Mouse (Mus musculus): Measurements from ENCODE around the gene Wfikkn1. TPM values are rescaled to one million over a fixed set of nuclear protein-coding genes. Genes with fewer than 3 reads are reported as not detected.

Gene Wfikkn1
- total RNA-seq, 2 experiments from 2014 or later: 1.4 to 1.5 TPM

DNA sequence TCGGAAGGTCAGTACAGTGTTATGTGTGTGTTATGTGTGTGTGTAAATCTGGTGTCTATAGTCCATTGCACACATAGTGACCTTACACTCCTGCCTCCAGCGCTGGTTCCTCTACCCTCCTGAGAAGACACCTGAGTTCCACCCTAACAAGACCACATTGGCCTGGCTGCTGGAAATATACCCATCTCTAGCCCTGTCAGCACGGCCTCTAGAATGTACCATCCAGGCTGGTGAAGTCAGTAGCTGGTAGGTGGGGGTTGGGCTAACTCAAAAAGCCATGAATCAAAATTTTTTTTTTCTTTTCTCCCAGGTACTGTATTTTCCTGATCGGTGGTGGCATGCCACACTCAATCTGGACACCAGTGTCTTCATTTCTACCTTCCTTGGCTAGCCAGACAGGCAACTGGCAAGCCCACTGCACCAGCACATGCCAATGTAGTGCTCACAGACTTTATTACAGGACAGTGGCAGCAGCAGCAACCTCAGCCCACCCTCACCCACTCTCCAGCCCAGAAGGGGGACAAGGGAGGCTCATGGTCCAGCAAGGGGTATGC, 50.4 kb downstream of the Wfikkn1 start:
- DNase-seq (ENCODE audit: low spot score in 2 of 2): no peak
- intact Hi-C loops (cut with DNase I): no loop called here

DNA sequence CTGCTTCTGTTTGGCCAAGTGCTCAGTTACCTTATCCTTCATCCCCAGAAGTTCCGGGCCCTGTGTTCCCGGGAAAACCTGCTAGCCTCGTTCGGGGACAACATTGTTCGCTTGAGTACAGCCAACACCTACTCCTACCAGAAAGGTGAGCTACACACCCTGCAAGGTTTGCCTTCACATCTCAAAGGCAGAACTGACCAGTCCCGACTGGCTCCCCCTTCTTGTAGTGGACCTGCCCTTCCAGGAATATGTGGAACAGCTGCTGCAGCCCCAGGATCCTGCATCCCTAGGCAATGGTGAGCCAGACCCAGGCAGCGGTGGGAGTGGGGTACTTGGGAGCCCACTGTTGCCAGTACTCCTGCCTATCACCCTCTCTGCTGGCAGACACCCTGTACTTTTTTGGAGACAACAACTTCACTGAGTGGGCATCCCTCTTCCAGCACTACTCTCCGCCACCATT, 51.1 kb downstream of the Wfikkn1 start:
- intact Hi-C loops (cut with DNase I): no loop called here
- no peak for DNase-seq (ENCODE audit: low spot score in 2 of 2)

DNA sequence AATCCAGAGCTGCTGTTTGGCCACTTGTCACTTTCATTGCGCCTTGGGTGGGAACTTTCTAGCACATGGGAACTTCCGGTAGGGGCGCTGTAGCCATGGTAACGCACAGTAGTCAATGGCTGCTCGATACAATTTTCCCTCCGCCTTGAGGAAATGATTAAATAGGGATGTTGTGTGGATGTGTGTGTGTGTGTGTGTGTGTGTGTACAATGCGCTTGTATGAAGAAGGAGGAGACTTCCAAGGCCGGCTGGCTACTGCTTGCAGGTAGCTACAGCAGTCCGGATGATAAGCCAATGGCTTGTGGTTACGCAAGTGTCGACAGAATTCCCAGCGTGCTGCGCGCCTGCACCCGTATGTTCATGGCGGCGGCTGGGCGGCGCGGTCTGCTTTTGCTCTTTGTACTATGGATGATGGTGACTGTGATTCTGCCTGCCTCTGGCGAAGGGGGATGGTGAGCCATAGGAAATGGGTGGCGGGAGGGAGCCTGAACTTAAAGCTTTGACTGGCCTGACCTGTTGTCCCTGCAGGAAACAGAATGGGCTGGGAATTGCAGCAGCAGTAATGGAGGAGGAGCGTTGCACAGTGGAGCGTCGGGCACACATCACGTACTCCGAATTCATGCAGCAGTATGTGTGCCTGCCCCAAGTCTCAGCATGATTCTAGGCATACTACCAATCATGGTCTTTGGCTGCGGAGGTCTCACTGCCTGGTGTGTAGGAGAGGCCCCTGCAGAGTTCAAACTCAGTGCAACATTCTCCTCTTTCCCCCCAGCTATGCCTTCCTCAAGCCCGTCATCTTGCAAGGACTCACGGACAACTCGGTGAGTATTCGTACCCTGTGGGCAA, 51.7 kb downstream of the Wfikkn1 start, which contains the start of gene Jmjd8:
Gene Jmjd8 (plus strand): TSS at position 156 of the 846 bp plus-strand sequence.
- peak; percentile 87 for DNase-seq (ENCODE audit: low spot score in 2 of 2)
- intact Hi-C loops (cut with DNase I): no loop called here

DNA sequence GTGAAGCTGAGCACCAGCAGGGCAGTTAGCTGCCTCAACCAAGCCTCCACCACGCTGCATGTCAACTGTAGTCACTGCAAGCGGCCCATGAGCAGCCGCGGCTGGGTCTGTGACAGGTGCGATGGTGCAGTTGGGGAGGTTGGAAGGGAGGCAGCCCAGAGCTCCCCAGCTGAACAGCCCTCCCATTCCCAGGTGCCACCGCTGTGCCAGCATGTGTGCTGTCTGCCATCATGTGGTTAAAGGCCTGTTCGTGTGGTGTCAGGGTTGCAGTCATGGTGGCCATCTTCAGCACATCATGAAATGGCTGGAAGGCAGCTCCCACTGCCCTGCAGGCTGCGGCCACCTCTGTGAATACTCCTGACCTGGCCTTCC, 52.4 kb downstream of the Wfikkn1 start:
- intact Hi-C loops (cut with DNase I): no loop called here
- DNase-seq (ENCODE audit: low spot score in 2 of 2): no peak

Small RNA genes within 50 kb of the gene (microRNA-seq; reads per million reads assigned to microRNA genes)
- gene Mir3082: 4.3 reads per million, percentile 12 among the genes with 10 or more reads in this experiment

Other genes with a start within 250 kb of the Wfikkn1 start
- 100 to 1,000 TPM; 154 to 195 TPM for gene Gng13, start 163.7 kb downstream of the Wfikkn1 start, total RNA-seq (2021)
- gene Chtf18, start 153.4 kb downstream of the Wfikkn1 start, total RNA-seq (2021): 1 to 10 TPM; 2.9 to 3.7 TPM
- 10 to 100 TPM; 49.5 to 58.9 TPM for gene Rpusd1, start 153.2 kb downstream of the Wfikkn1 start, total RNA-seq (2021)
- under 1 TPM; 0.35 to 0.39 TPM for gene Mslnl, start 144.8 kb downstream of the Wfikkn1 start, total RNA-seq (2021)
- gene Msln, start 126.5 kb downstream of the Wfikkn1 start, total RNA-seq (2021): 1 to 10 TPM; 1.5 to 4.7 TPM
- 10 to 100 TPM; 29.5 to 42.9 TPM for gene Narfl, start 107.1 kb downstream of the Wfikkn1 start, total RNA-seq (2021)
- gene Haghl, start 95.2 kb downstream of the Wfikkn1 start, total RNA-seq (2021): 100 to 1,000 TPM; 114 to 117 TPM
- not detected for gene Ccdc78, start 94.3 kb downstream of the Wfikkn1 start, total RNA-seq (2021)
- gene Fam173a, start 88.0 kb downstream of the Wfikkn1 start, total RNA-seq (2021): 10 to 100 TPM; 81.2 to 81.7 TPM
- under 1 TPM in 1 of 2 experiments, not detected in 1; 0.52 TPM for gene AC134908.4, start 85.2 kb downstream of the Wfikkn1 start, total RNA-seq (2021)
- gene Metrn, start 83.7 kb downstream of the Wfikkn1 start, total RNA-seq (2021): 10 to 100 TPM; 80.7 to 96.2 TPM
- 100 to 1,000 TPM; 668 to 710 TPM for gene Fbxl16, start 71.8 kb downstream of the Wfikkn1 start, total RNA-seq (2021)
- gene Wdr24, start 57.2 kb downstream of the Wfikkn1 start, total RNA-seq (2021): 10 to 100 TPM; 23.9 to 26.5 TPM
- gene Jmjd8, start 52.0 kb downstream of the Wfikkn1 start, total RNA-seq (2021): 10 to 100 TPM; 54.1 to 58.7 TPM
- 100 to 1,000 TPM; 171 to 188 TPM for gene Stub1, start 47.5 kb downstream of the Wfikkn1 start, total RNA-seq (2021)
- gene Rhbdl1, start 43.6 kb downstream of the Wfikkn1 start, total RNA-seq (2021): 10 to 100 TPM; 47.5 to 54.0 TPM
- 10 to 100 TPM; 22.0 to 24.9 TPM for gene Gm20683, start 39.1 kb downstream of the Wfikkn1 start, total RNA-seq (2021)
- 10 to 100 TPM; 73.7 to 86.7 TPM for gene Rhot2, start 36.0 kb downstream of the Wfikkn1 start, total RNA-seq (2021)
- 10 to 100 TPM; 21.2 to 36.6 TPM for gene Wdr90, start 19.4 kb downstream of the Wfikkn1 start, total RNA-seq (2021)
- 10 to 100 TPM; 23.5 to 29.8 TPM for gene Mcrip2, start 12.1 kb downstream of the Wfikkn1 start, total RNA-seq (2021)
- gene Mettl26, start 5.8 kb downstream of the Wfikkn1 start, total RNA-seq (2021): 10 to 100 TPM; 33.3 to 36.4 TPM
- gene Rab40c, start 38.9 kb upstream of the Wfikkn1 start, total RNA-seq (2021): 10 to 100 TPM; 46.1 to 58.0 TPM
- gene Pigq, start 64.1 kb upstream of the Wfikkn1 start, total RNA-seq (2021): 100 to 1,000 TPM; 106 to 120 TPM
- under 1 TPM in 1 of 2 experiments, not detected in 1; 0.30 TPM for gene Nhlrc4, start 64.1 kb upstream of the Wfikkn1 start, total RNA-seq (2021)
- under 1 TPM; 0.41 to 0.59 TPM for gene A930017K11Rik, start 71.7 kb upstream of the Wfikkn1 start, total RNA-seq (2021)
- 10 to 100 TPM; 40.8 to 58.4 TPM for gene Capn15, start 104.9 kb upstream of the Wfikkn1 start, total RNA-seq (2021)
- gene Rab11fip3, start 188.7 kb upstream of the Wfikkn1 start, total RNA-seq (2021): 100 to 1,000 TPM in 1 of 2 experiments, 10 to 100 TPM in 1; 98.8 to 117 TPM
- 10 to 100 TPM; 27.3 to 32.1 TPM for gene Decr2, start 209.5 kb upstream of the Wfikkn1 start, total RNA-seq (2021)
- gene Nme4, start 214.7 kb upstream of the Wfikkn1 start, total RNA-seq (2021): 1 to 10 TPM; 3.5 to 4.4 TPM
- gene Tmem8, start 232.4 kb upstream of the Wfikkn1 start, total RNA-seq (2021): 10 to 100 TPM; 13.9 to 14.0 TPM
- gene Mrpl28, start 242.6 kb upstream of the Wfikkn1 start, total RNA-seq (2021): 10 to 100 TPM; 60.5 to 70.3 TPM

Data from left cerebral cortex, postnatal 36 days (tissue).